Mouse (Mus musculus) G1E (cell line): ENCODE results near the gene Sacs. TPM values are rescaled to one million over a fixed set of nuclear protein-coding genes. Genes with fewer than 3 reads are reported as not detected.
"Not testable (repeated sequence)": the region's sequence is repeated elsewhere in the genome, so short reads cannot be mapped to it uniquely, and the experiment has no call there.

Source experiments
- ATAC-seq: 2 replicates; pipeline ENCODE4 v1.8.0; 2016; ENCODE audit warnings: mild to moderate bottlenecking; ENCODE audit not compliant: insufficient number of reproducible peaks, poor library complexity, low FRiP score, severe bottlenecking; ENCODE audit errors: extremely low read depth
- DNase-seq: peaks from one replicate; pipeline ENCODE4 v3.0.0; 2012; ENCODE audit warnings: low spot score
- H3K27me3 ChIP-seq: 2 replicates; pipeline ENCODE4 v1.6.1; 2012; ENCODE audit warnings: mild to moderate bottlenecking, low read length, inconsistent platforms; ENCODE audit not compliant: insufficient read depth
- H3K36me3 ChIP-seq: replicated peaks from 2 replicates; pipeline ENCODE3; 2012; ENCODE audit warnings: mild to moderate bottlenecking, inconsistent platforms
- H3K4me1 ChIP-seq: 2 replicates; pipeline ENCODE4 v1.6.1; 2012; ENCODE audit warnings: low read depth, low read length, inconsistent platforms, mixed read lengths; ENCODE audit not compliant: insufficient read depth
- H3K4me3 ChIP-seq: 2 replicates; pipeline ENCODE4 v1.5.1; 2012; ENCODE audit warnings: low read depth, mild to moderate bottlenecking, inconsistent platforms, low read length, moderate library complexity, mixed read lengths
- H3K9me3 ChIP-seq: replicated peaks from 2 replicates; pipeline ENCODE4 v1.6.1; 2012; ENCODE audit warnings: inconsistent platforms
- CTCF ChIP-seq: IDR thresholded peaks from 2 replicates; pipeline ENCODE4 v1.5.1; 2012; ENCODE audit warnings: low read depth, low read length, inconsistent platforms, mixed read lengths
- GATA1 ChIP-seq: IDR thresholded peaks from 2 replicates; pipeline ENCODE4 v1.6.1; 2012; ENCODE audit warnings: borderline replicate concordance, low read length, inconsistent platforms, mixed read lengths
- GATA2 ChIP-seq: IDR thresholded peaks from 2 replicates; pipeline ENCODE4 v1.6.1; 2012; ENCODE audit warnings: low read depth, low read length, inconsistent platforms, borderline replicate concordance
- POLR2AphosphoS5 ChIP-seq: IDR thresholded peaks from 2 replicates; pipeline ENCODE4 v1.6.1; 2012; ENCODE audit warnings: low read depth, low read length, inconsistent platforms; ENCODE audit not compliant: insufficient replicate concordance
- TAL1 ChIP-seq: conservative IDR thresholded peaks from 2 replicates; pipeline ENCODE4 v1.6.1; 2012; ENCODE audit warnings: low read depth, low read length, inconsistent platforms, mixed read lengths
- polyA plus RNA-seq: library from polyadenylated mRNA; stranded (reverse); fragments of >175 nt; gene quantifications from 2 replicates; pipeline ENCODE4 v1.2.3, GENCODE M21; 2012
- total RNA-seq, 2 experiments: library from RNA; stranded (forward) in 1 of 2; stranded (reverse) in 1 of 2; fragments of 200-1000 nt in 1 of 2; fragments of >200 nt in 1 of 2; fragmentation: Nextera tagmentation in 1 of 2; gene quantifications; 2 replicates each; pipeline ENCODE4 v1.2.3; 2014 to 2017

Sacs gene
- total and polyA plus RNA-seq, 3 experiments, result 0.53 to 23.3 (median 19.0) TPM

GRCm38 (mm10) chr14:61154900-61155585 lies 16.8 kb downstream of the Sacs start:
- Histone ChIP-seq H3K4me3 (no peak overlapping the region), H3K9me3 (no peaks in the 10 kb centered on the region), H3K4me1 (no peaks in the 10 kb centered on the region), H3K36me3 (no peaks in the 10 kb centered on the region), H3K27me3 (peaks cover 18% of the 10 kb centered on the region)
- DNase-seq (no peak), ATAC-seq (no peak)
- TF ChIP-seq POLR2AphosphoS5 (no peak), TAL1 (no peak), CTCF (no peak), GATA1 (no peak), GATA2 (no peak)

- no peaks in the 10 kb centered on the region for H3K36me3 ChIP-seq
- H3K4me1 ChIP-seq, result no peaks in the 10 kb centered on the region
- ATAC-seq (no peak), DNase-seq (no peak)
- TF ChIP-seq POLR2AphosphoS5, result no peak
- TF ChIP-seq TAL1, result no peak
- no peak for TF ChIP-seq GATA2
- no peak for TF ChIP-seq GATA1
- TF ChIP-seq CTCF, result no peak
- H3K4me3 ChIP-seq, result no peak overlapping the region
- peaks cover 20% of the 10 kb centered on the region for H3K27me3 ChIP-seq
- no peaks in the 10 kb centered on the region for H3K9me3 ChIP-seq
Measured at GRCm38 (mm10) chr14:61155687-61156086, 17.4 kb downstream of the Sacs start.

- not testable (repeated sequence) for ATAC-seq, H3K36me3 ChIP-seq, DNase-seq, H3K4me3 ChIP-seq, H3K9me3 ChIP-seq, H3K4me1 ChIP-seq
- peaks cover 29% of the 10 kb centered on the region for H3K27me3 ChIP-seq
Measured at GRCm38 (mm10) chr14:61157426-61157825, 19.2 kb downstream of the Sacs start.

- no peaks in the 10 kb centered on the region for H3K4me1 ChIP-seq
- no peaks in the 10 kb centered on the region for H3K36me3 ChIP-seq
- TF ChIP-seq CTCF, result no peak
- TF ChIP-seq POLR2AphosphoS5, result no peak
- TF ChIP-seq GATA1, result no peak
- TF ChIP-seq GATA2, result no peak
- no peak for TF ChIP-seq TAL1
- H3K27me3 ChIP-seq, result peaks cover 31% of the 10 kb centered on the region
- no peaks in the 10 kb centered on the region for H3K9me3 ChIP-seq
- ATAC-seq, result no peak
- no peak overlapping the region for H3K4me3 ChIP-seq
- DNase-seq, result no peak
Measured at GRCm38 (mm10) chr14:61160920-61161319, 22.7 kb downstream of the Sacs start.

GRCm38 (mm10) chr14:61161367-61162334 lies 23.4 kb downstream of the Sacs start:
- Histone ChIP-seq H3K36me3 (no peaks in the 10 kb centered on the region), H3K4me3 (no peak overlapping the region), H3K4me1 (no peaks in the 10 kb centered on the region), H3K27me3 (peaks cover 29% of the 10 kb centered on the region), H3K9me3 (no peaks in the 10 kb centered on the region)
- no peak for TF ChIP-seq TAL1
- no peak for TF ChIP-seq POLR2AphosphoS5
- no peak for TF ChIP-seq GATA1
- no peak for TF ChIP-seq GATA2
- ATAC-seq (no peak), DNase-seq (no peak)

GRCm38 (mm10) chr14:61164461-61164860 lies 26.2 kb downstream of the Sacs start:
- TF ChIP-seq CTCF, result no peak
- no peak for TF ChIP-seq POLR2AphosphoS5
- Histone ChIP-seq H3K4me3 (no peak overlapping the region), H3K36me3 (no peaks in the 10 kb centered on the region), H3K4me1 (no peaks in the 10 kb centered on the region), H3K9me3 (no peaks in the 10 kb centered on the region), H3K27me3 (peaks cover 37% of the 10 kb centered on the region)
- no peak for DNase-seq
- ATAC-seq, result no peak
